Mouse (Mus musculus) megakaryocyte, embryonic 14.5 days (primary cell): ENCODE data around the gene Mknk1. TPM values are rescaled to one million over a fixed set of nuclear protein-coding genes. Genes with fewer than 3 reads are reported as not detected.

ENCODE experiments used
- H3K27me3 ChIP-seq: replicated peaks from 2 replicates; pipeline ENCODE3; 2012; ENCODE audit warnings: inconsistent platforms
- H3K36me3 ChIP-seq: replicated peaks from 2 replicates; pipeline ENCODE3; 2012; ENCODE audit warnings: low read length, inconsistent platforms, mixed read lengths
- H3K4me1 ChIP-seq: 2 replicates; pipeline ENCODE4 v1.6.1; 2012; ENCODE audit warnings: inconsistent platforms
- H3K4me3 ChIP-seq: replicated peaks from 2 replicates; pipeline ENCODE3; 2012; ENCODE audit warnings: moderate library complexity, mild to moderate bottlenecking, inconsistent platforms
- H3K9me3 ChIP-seq: 2 replicates; pipeline ENCODE4 v1.6.1; 2012; ENCODE audit warnings: inconsistent platforms
- FLI1 ChIP-seq: IDR thresholded peaks from 2 replicates; pipeline ENCODE4 v1.6.1; 2012; ENCODE audit warnings: low read length, inconsistent platforms, mixed read lengths
- GATA1 ChIP-seq: IDR thresholded peaks from 3 replicates; pipeline ENCODE4 v1.6.1; 2012; ENCODE audit warnings: mixed read lengths, low read length, inconsistent platforms, borderline replicate concordance
- polyA plus RNA-seq: library from polyadenylated mRNA; stranded (reverse); fragments of >175 nt; gene quantifications from 2 replicates; pipeline ENCODE4 v1.2.3, GENCODE M21; 2012; ENCODE audit warnings: low replicate concordance; ENCODE audit not compliant: insufficient read depth

Mknk1 gene
- polyA plus RNA-seq, 1 experiment = 293 TPM

DNA sequence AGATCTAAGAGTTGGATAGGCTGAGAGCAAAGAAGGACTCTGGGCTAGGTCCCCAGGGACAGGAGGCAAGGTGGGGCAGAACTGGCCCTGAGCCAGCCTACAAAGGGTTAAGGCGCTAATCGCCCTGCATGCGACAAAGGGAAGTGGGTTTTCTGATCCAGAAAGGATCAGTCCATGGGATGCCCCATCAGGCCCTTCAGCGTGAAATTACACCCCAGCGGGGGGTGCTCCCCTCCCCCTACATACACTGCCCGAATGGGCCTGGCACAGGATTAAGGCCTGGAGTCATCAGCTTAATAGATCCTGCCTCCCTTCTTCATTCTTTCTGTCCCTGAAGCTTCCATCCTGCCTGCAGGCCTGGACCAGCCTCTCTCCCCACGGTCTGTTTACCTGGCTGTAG lies 66.7 kb downstream of the Mknk1 start:
- H3K9me3 ChIP-seq = no peaks in the 10 kb centered on the region
- H3K36me3 ChIP-seq = no peaks in the 10 kb centered on the region
- H3K27me3 ChIP-seq = peaks cover 89% of the 10 kb centered on the region
- H3K4me3 ChIP-seq = no peak overlapping the region
- TF ChIP-seq GATA1 (no peak), FLI1 (no peak)
- H3K4me1 ChIP-seq = peaks cover 5% of the 10 kb centered on the region; the same call in 1 of the 2 replicates

DNA sequence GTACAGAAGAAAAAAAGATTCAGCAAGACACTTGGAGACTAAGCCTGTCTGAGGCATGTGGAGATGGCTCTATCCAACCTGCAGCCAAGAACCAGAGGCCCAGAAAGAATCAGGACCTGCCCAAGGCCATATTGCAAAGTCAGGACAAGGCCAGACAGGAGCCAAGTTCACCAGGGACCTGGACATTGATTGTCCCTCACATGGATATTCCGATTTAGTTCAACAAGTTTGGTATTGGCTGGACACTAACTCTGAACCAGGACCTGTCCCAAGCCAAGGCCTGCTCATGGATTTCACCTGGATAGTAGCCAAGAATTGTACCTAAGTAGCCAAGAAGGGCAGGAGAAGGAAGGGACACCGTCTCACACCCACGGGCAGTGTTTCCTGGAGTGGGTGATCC lies 67.8 kb downstream of the Mknk1 start:
- H3K36me3 ChIP-seq = no peaks in the 10 kb centered on the region
- TF ChIP-seq GATA1 (no peak), FLI1 (no peak)
- peaks cover 9% of the 10 kb centered on the region for H3K4me1 ChIP-seq
- peaks cover 88% of the 10 kb centered on the region for H3K27me3 ChIP-seq
- no peaks in the 10 kb centered on the region for H3K9me3 ChIP-seq
- no peak overlapping the region for H3K4me3 ChIP-seq

DNA sequence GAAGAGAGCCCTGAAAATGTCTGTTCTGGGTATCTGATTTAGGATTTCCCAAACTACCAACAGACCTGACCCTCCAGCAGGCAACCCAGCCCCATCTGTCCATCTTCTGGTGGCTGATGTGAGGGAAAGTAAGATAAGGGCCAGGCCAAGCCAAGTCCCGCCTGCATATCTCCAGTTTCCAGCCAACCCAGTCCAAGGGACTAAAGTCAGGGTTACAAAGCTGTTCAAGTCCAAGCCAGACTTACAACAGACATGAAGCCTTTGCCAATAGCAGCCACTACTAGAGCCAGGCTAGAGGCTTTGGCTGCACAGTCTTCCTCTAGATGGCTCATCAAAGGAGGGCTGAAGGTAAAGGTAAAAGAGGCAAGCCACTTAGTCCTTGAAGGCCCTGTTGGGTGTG lies 69.0 kb downstream of the Mknk1 start:
- Histone ChIP-seq H3K4me3 (no peak overlapping the region), H3K9me3 (no peaks in the 10 kb centered on the region), H3K36me3 (no peaks in the 10 kb centered on the region), H3K27me3 (peaks cover 91% of the 10 kb centered on the region), H3K4me1 (peaks cover 15% of the 10 kb centered on the region)
- no peak for TF ChIP-seq GATA1
- no peak for TF ChIP-seq FLI1

DNA sequence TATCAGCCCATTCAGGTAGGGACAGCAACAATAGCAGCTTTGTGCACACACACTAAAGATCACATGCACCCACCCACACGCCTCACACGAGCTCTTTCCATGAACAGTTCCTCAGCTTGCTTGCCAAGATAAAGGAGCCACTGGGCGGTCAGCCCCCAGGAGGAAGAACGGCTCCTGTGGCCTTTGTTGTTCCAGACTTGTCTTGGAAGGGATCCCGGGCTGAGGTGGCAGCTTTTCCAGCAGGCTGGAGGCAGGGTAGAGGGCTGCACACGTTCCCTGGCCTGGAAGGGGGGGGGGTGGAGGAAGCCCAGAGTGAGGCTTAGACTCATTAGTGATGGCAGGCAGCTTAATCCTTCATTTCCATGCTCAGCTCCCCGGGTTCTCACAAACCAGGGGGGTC lies 69.6 kb downstream of the Mknk1 start:
- no peak overlapping the region for H3K4me3 ChIP-seq
- peaks cover 91% of the 10 kb centered on the region for H3K27me3 ChIP-seq
- H3K36me3 ChIP-seq = no peaks in the 10 kb centered on the region
- no peaks in the 10 kb centered on the region for H3K9me3 ChIP-seq
- H3K4me1 ChIP-seq = peaks cover 15% of the 10 kb centered on the region
- no peak for TF ChIP-seq GATA1
- TF ChIP-seq FLI1 = no peak

DNA sequence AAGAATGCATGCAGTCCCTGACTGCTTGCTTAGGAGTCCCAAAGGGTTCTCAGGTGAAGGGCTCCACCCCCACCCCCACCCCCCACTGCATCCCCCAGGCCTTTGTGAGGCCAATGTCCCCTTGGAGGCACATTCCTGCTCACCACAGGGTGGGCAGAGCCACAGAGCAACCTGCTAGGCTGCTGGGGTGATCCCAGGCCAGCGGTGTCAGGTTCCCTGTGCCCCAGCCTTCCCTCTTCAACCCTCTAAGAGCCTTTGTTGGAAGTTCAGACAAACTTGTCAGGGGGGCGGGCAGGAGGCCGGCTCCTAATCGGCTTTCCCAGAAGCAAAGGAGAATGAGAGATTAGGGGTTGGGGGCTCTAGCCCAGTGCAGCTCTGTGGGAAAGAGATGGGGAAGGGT lies 72.6 kb downstream of the Mknk1 start:
- Histone ChIP-seq H3K4me1 (peaks cover 15% of the 10 kb centered on the region), H3K4me3 (no peak overlapping the region), H3K36me3 (no peaks in the 10 kb centered on the region), H3K27me3 (peaks cover 88% of the 10 kb centered on the region), H3K9me3 (no peaks in the 10 kb centered on the region)
- TF ChIP-seq FLI1 = no peak
- no peak for TF ChIP-seq GATA1

DNA sequence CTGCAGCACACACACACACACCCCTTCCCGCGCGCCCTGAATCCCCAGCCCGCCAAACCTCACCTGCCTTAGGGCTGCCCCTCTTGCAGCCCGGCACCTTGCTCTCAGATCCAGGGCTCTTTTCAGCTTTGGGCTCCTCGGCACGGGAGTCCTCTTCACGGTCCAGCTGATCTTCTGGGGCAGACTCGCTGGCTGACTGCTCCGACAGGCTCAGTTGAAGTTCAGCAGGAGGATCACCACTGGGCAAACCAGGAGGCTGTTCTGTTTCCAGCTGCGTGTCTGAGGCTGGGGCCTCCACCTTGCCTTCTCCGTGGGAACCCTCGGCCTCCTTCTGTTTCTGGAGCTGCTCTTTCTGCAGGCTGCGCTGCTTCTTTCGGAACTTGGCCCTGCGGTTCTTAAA lies 80.9 kb downstream of the Mknk1 start:
- H3K36me3 ChIP-seq = no peaks in the 10 kb centered on the region
- H3K4me3 ChIP-seq = no peak overlapping the region
- no peaks in the 10 kb centered on the region for H3K4me1 ChIP-seq
- peaks cover 96% of the 10 kb centered on the region for H3K27me3 ChIP-seq
- TF ChIP-seq FLI1 (no peak), GATA1 (no peak)
- H3K9me3 ChIP-seq = no peaks in the 10 kb centered on the region

- Histone ChIP-seq H3K9me3 (no peaks in the 10 kb centered on the region), H3K4me1 (no peaks in the 10 kb centered on the region), H3K4me3 (no peak overlapping the region), H3K36me3 (no peaks in the 10 kb centered on the region), H3K27me3 (peaks cover 82% of the 10 kb centered on the region)
- TF ChIP-seq GATA1 (no peak), FLI1 (no peak)
These were observed 83.7 kb downstream of the Mknk1 start for GRCm38 (mm10) chr4:115922688-115923087.

- H3K9me3 ChIP-seq = no peaks in the 10 kb centered on the region
- no peaks in the 10 kb centered on the region for H3K36me3 ChIP-seq
- H3K27me3 ChIP-seq = peaks cover 80% of the 10 kb centered on the region
- no peaks in the 10 kb centered on the region for H3K4me1 ChIP-seq
- TF ChIP-seq GATA1 (no peak), FLI1 (no peak)
- H3K4me3 ChIP-seq = no peak overlapping the region
These were observed 84.4 kb downstream of the Mknk1 start for GRCm38 (mm10) chr4:115923262-115923880.

GRCm38 (mm10) chr4:115927637-115928036 lies 88.6 kb downstream of the Mknk1 start:
- no peaks in the 10 kb centered on the region for H3K36me3 ChIP-seq
- no peaks in the 10 kb centered on the region for H3K4me1 ChIP-seq
- TF ChIP-seq FLI1 = no peak
- no peak for TF ChIP-seq GATA1
- peaks cover 78% of the 10 kb centered on the region for H3K27me3 ChIP-seq
- H3K4me3 ChIP-seq = no peak overlapping the region
- no peaks in the 10 kb centered on the region for H3K9me3 ChIP-seq

Other genes with a start within 250 kb of the Mknk1 start
- not detected in 2 replicates for gene Cyp4a32, start 238.2 kb upstream of the Mknk1 start, polyA plus RNA-seq
- gene Cyp4b1, start 191.5 kb upstream of the Mknk1 start, polyA plus RNA-seq = not detected in 2 replicates
- 4.7 and 7.3 TPM in 2 replicates for gene Efcab14, start 101.5 kb upstream of the Mknk1 start, polyA plus RNA-seq
- gene Tex38, start 58.2 kb upstream of the Mknk1 start, polyA plus RNA-seq = 0.44 TPM in 1 of 2 replicates, not detected in the other
- gene Atpaf1, start 54.4 kb upstream of the Mknk1 start, polyA plus RNA-seq = 16.7 TPM in 1 of 2 replicates, not detected in the other
- gene Mob3c, start 11.1 kb upstream of the Mknk1 start, polyA plus RNA-seq = 19.3 and 30.2 TPM in 2 replicates
- gene Kncn, start 45.2 kb downstream of the Mknk1 start, polyA plus RNA-seq = 0.29 TPM in 1 of 2 replicates, not detected in the other
- 0.16 TPM in 1 of 2 replicates, not detected in the other for gene 6430628N08Rik, start 51.5 kb downstream of the Mknk1 start, polyA plus RNA-seq
- gene Dmbx1, start 100.7 kb downstream of the Mknk1 start, polyA plus RNA-seq = not detected in 2 replicates
- gene Faah, start 178.7 kb downstream of the Mknk1 start, polyA plus RNA-seq = 2.9 and 3.8 TPM in 2 replicates
- gene Nsun4, start 214.7 kb downstream of the Mknk1 start, polyA plus RNA-seq = 0.27 TPM in 1 of 2 replicates, not detected in the other
- 24.7 and 73.9 TPM in 2 replicates for gene Uqcrh, start 235.9 kb downstream of the Mknk1 start, polyA plus RNA-seq
- 13.4 and 17.7 TPM in 2 replicates for gene Lrrc41, start 236.1 kb downstream of the Mknk1 start, polyA plus RNA-seq